ENCODE assay signal across 24 mouse cellular contexts in the genomic region with DNA sequence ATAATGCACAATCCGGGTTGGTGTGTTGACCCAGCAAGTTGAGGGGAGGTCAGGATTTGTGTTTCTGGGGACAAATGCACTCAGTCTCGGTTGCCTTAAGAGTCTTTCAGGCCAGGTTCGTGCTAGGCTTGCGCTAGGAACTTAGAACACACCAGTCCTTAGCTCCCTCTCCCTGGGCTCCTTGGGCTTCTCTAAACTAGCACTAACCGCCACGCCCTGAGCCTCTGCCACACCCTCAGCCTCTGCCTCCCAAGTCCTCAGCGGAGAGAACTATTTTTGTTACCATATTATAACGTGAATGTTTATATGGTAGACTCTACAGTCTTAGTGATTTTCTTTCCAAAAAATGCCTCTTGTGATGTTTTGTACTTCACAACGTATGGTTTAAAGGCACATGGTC. TPM values are rescaled to one million over a fixed set of nuclear protein-coding genes. Genes with fewer than 3 reads are reported as not detected.
DNase-seq lines count a peak whose midpoint lies in the region; ATAC-seq and TF ChIP-seq lines count a peak whose summit lies in the region.
"Had no signal": no experiment of that assay in that cellular context is flagged by ENCODE, and none has a peak within 500 bp of the region (broad histone marks: within the 10 kb centered on the region; RNA-seq: fewer than 3 reads in every experiment).

No protein-coding gene starts in this region.

- TF ChIP-seq CTCF in liver, postnatal 0 days (IDR thresholded peaks at IDR 0.05; ENCODE audit: low read depth): no peak
- TF ChIP-seq CTCF in MEL (IDR thresholded peaks at IDR 0.05 in 2 of 3, conservative IDR thresholded peaks at IDR 0.05 in 1 of 3; ENCODE audit: control insufficient read depth in 1 of 3, insufficient read depth in 1 of 3, low read depth in 2 of 3, low read length in 3 of 3, poor library complexity in 1 of 3, severe bottlenecking in 1 of 3): no peak
- TF ChIP-seq CTCF in liver, embryonic 14.5 days (IDR thresholded peaks at IDR 0.05; ENCODE audit: low read depth): no peak

- no peaks in the 10 kb centered on the region; the same call in 1 of the 2 replicates for H3K4me1 ChIP-seq in liver, postnatal 0 days (ENCODE audit: insufficient read depth)
- 0 out of 4 replicates have a peak, but pooled peaks cover 0 to 12% of the 10 kb centered on the region in 2 experiments for H3K4me1 ChIP-seq in MEL (ENCODE audit: control insufficient read depth in 1 of 2, insufficient read depth in 2 of 2, low read length in 2 of 2)
- H3K4me1 ChIP-seq in liver, embryonic 14.5 days (replicated peaks; ENCODE audit: control insufficient read depth in 2 of 2, insufficient read depth in 2 of 2, low read length in 1 of 2): peaks cover 4 to 5% of the 10 kb centered on the region in 2 experiments; a peak in 3 of 4 replicates
- H3K4me1 ChIP-seq in hindbrain, embryonic 14.5 days (replicated peaks; ENCODE audit: control insufficient read depth, insufficient read depth, low read length): no peaks in the 10 kb centered on the region
- H3K4me1 ChIP-seq: embryonic facial prominence, embryonic 15.5 days; hindbrain, embryonic 10.5 days; hindbrain, embryonic 15.5 days had no signal

- no peak for TF ChIP-seq RAD21 in MEL (IDR thresholded peaks at IDR 0.05; ENCODE audit: low read depth, low read length)

- DNase-seq in liver (peak; percentile 61), MEL (ENCODE audit: low read depth, low spot score) (peak; percentile 36)
- DNase-seq in liver, postnatal 0 days: no peak
- DNase-seq in c-Kit-positive CD71-positive TER-119-negative erythroid progenitor cells, embryonic 14.5 days (ENCODE audit: low read depth): peak; percentile 37
- DNase-seq in liver, embryonic 14.5 days (ENCODE audit: low read depth in 3 of 3, low spot score in 3 of 3): no peak
- DNase-seq in hindbrain, embryonic 14.5 days (ENCODE audit: low spot score): no peak
- DNase-seq in heart, postnatal 10 days: no peak
- no peak for DNase-seq in spleen, postnatal 36 days (ENCODE audit: low spot score in 2 of 2)
- DNase-seq: adrenal gland, postnatal 10 days; cerebellum, adult 8-10 months; cerebellum, postnatal 14 days; embryo, embryonic 11 days; forebrain, postnatal 0 days; gastrocnemius, postnatal 14 days; heart, adult 2 months had no signal

- no peak overlapping the region for H3K9ac ChIP-seq in liver, postnatal 0 days (replicated peaks)
- H3K9ac ChIP-seq in MEL (ENCODE audit: control insufficient read depth, low read depth, low read length, poor library complexity, severe bottlenecking): no peak overlapping the region
- H3K9ac ChIP-seq in liver, embryonic 14.5 days (replicated peaks): no peak overlapping the region
- no peak overlapping the region for H3K9ac ChIP-seq in hindbrain, embryonic 14.5 days
- H3K9ac ChIP-seq: embryonic facial prominence, embryonic 15.5 days; forebrain, embryonic 13.5 days; forebrain, postnatal 0 days; heart, embryonic 15.5 days; hindbrain, embryonic 15.5 days had no signal

- no peak for ATAC-seq in liver, postnatal 0 days
- ATAC-seq in liver, embryonic 14.5 days (ENCODE audit: insufficient read depth): 0 out of 2 replicates have a peak, but pooled peaks have one; percentile 42
- no peak for ATAC-seq in hindbrain, embryonic 14.5 days (ENCODE audit: low FRiP score)
- ATAC-seq: forebrain, embryonic 13.5 days; forebrain, postnatal 0 days; Patski had no signal

- no peak for TF ChIP-seq POLR2A in MEL (IDR thresholded peaks at IDR 0.05; ENCODE audit: control insufficient read depth in 1 of 2, insufficient read depth in 1 of 2, low read depth in 1 of 2, low read length in 2 of 2, poor library complexity in 1 of 2)

- peaks cover 40% of the 10 kb centered on the region for H3K36me3 ChIP-seq in liver, postnatal 0 days (replicated peaks; ENCODE audit: insufficient read depth, low read length)
- H3K36me3 ChIP-seq in MEL (ENCODE audit: control insufficient read depth in 1 of 2, insufficient read depth in 2 of 2, low read length in 2 of 2): no peaks in the 10 kb centered on the region; a peak in 3 of 4 replicates
- H3K36me3 ChIP-seq in liver, embryonic 14.5 days (replicated peaks; ENCODE audit: control insufficient read depth, insufficient read depth, low read depth): peaks cover 6% of the 10 kb centered on the region
- peaks cover 50% of the 10 kb centered on the region for H3K36me3 ChIP-seq in hindbrain, embryonic 14.5 days (replicated peaks; ENCODE audit: control insufficient read depth, insufficient read depth)

- no peak overlapping the region for H3K4me3 ChIP-seq in liver, postnatal 0 days (ENCODE audit: low read depth, low read length)
- no peak overlapping the region for H3K4me3 ChIP-seq in MEL (ENCODE audit: control insufficient read depth in 1 of 2, insufficient read depth in 1 of 2, low read depth in 2 of 2, low read length in 2 of 2)
- no peak overlapping the region for H3K4me3 ChIP-seq in liver, embryonic 14.5 days (ENCODE audit: insufficient read depth in 1 of 2, low read depth in 2 of 2, low read length in 2 of 2)
- no peak overlapping the region for H3K4me3 ChIP-seq in hindbrain, embryonic 14.5 days (replicated peaks; ENCODE audit: low read length)
- H3K4me3 ChIP-seq: embryonic facial prominence, embryonic 15.5 days; erythroblast, embryonic 14.5 days; forebrain, embryonic 13.5 days; heart, adult 2 months; heart, embryonic 15.5 days; hindbrain, embryonic 10.5 days; hindbrain, embryonic 15.5 days had no signal

- no peak overlapping the region for H3K27ac ChIP-seq in liver, postnatal 0 days (ENCODE audit: low read depth)
- H3K27ac ChIP-seq in MEL (ENCODE audit: control insufficient read depth, low read depth, low read length): no peak overlapping the region
- no peak overlapping the region for H3K27ac ChIP-seq in liver, embryonic 14.5 days
- H3K27ac ChIP-seq in hindbrain, embryonic 14.5 days: no peak overlapping the region
- H3K27ac ChIP-seq: embryonic facial prominence, embryonic 15.5 days; forebrain, embryonic 13.5 days; heart, adult 2 months; heart, embryonic 15.5 days; hindbrain, embryonic 10.5 days; hindbrain, embryonic 15.5 days had no signal

- no peaks in the 10 kb centered on the region for H3K79me2 ChIP-seq in MEL (ENCODE audit: control insufficient read depth, insufficient read depth, low read length, poor library complexity)

- no peak for TF ChIP-seq EP300 in liver, postnatal 0 days (IDR thresholded peaks at IDR 0.05; ENCODE audit: low read depth)
- no peak for TF ChIP-seq EP300 in MEL (IDR thresholded peaks at IDR 0.05; ENCODE audit: low read depth in 1 of 2, low read length in 2 of 2)
- no peak for TF ChIP-seq EP300 in liver, embryonic 14.5 days (IDR thresholded peaks at IDR 0.05; ENCODE audit: low read depth)

- 73% methylated on average over 9 of the region's 9 CpGs for WGBS in liver, postnatal 0 days (ENCODE audit: insufficient replicate concordance)
- 47% methylated on average over 9 of the region's 9 CpGs for WGBS in liver, embryonic 14.5 days (ENCODE audit: insufficient replicate concordance)
- 90% methylated on average over 9 of the region's 9 CpGs for WGBS in hindbrain, embryonic 14.5 days

- no peak overlapping the region for H3K4me2 ChIP-seq in liver, postnatal 0 days (ENCODE audit: low read depth, low read length)
- H3K4me2 ChIP-seq in liver, embryonic 14.5 days (ENCODE audit: low read depth): no peak overlapping the region
- H3K4me2 ChIP-seq in hindbrain, embryonic 14.5 days (replicated peaks): no peak overlapping the region
- H3K4me2 ChIP-seq: embryonic facial prominence, embryonic 15.5 days; forebrain, embryonic 13.5 days; heart, embryonic 11.5 days; heart, embryonic 15.5 days; hindbrain, embryonic 15.5 days had no signal

- no peaks in the 10 kb centered on the region for H3K27me3 ChIP-seq in liver, postnatal 0 days (ENCODE audit: insufficient read depth, low read length)
- H3K27me3 ChIP-seq in MEL (ENCODE audit: control insufficient read depth in 1 of 2, insufficient read depth in 2 of 2, low read length in 2 of 2): no peaks in the 10 kb centered on the region
- H3K27me3 ChIP-seq in liver, embryonic 14.5 days (ENCODE audit: control insufficient read depth, insufficient read depth, low read length): no peaks in the 10 kb centered on the region
- no peaks in the 10 kb centered on the region for H3K27me3 ChIP-seq in hindbrain, embryonic 14.5 days (ENCODE audit: control insufficient read depth, insufficient read depth, low read length)
- H3K27me3 ChIP-seq: embryonic facial prominence, embryonic 15.5 days; forebrain, embryonic 13.5 days; heart, embryonic 15.5 days; hindbrain, embryonic 15.5 days; Patski had no signal

- no peaks in the 10 kb centered on the region for H3K9me3 ChIP-seq in liver, postnatal 0 days (ENCODE audit: low read length)
- H3K9me3 ChIP-seq in MEL (replicated peaks; ENCODE audit: insufficient read depth, low read length): no peaks in the 10 kb centered on the region
- no peaks in the 10 kb centered on the region for H3K9me3 ChIP-seq in liver, embryonic 14.5 days (ENCODE audit: control insufficient read depth, low read length)
- H3K9me3 ChIP-seq in hindbrain, embryonic 14.5 days (ENCODE audit: control insufficient read depth, low read length): no peaks in the 10 kb centered on the region
- H3K9me3 ChIP-seq: embryonic facial prominence, embryonic 15.5 days; forebrain, embryonic 13.5 days; heart, embryonic 15.5 days; hindbrain, embryonic 10.5 days; hindbrain, embryonic 15.5 days had no signal

- intact Hi-C loops in heart, postnatal 10 days (cut with DNase I): loop anchor here (10.0 kb wide), 1 partner anchor 523 kb away; no protein-coding TSS in a partner anchor

TF ChIP-seq in MEL, 35 proteins besides CTCF, POLR2A, EP300 and RAD21 (continues in another document):
- no peak for TF ChIP-seq USF2 (IDR thresholded peaks at IDR 0.05; ENCODE audit: borderline replicate concordance in 1 of 2, insufficient read depth in 1 of 2, low read depth in 1 of 2, low read length in 2 of 2)

RNA-seq across cellular contexts. Expression of gene Golph3, which starts 49.9 kb away (rescaled TPM):
- polyA plus RNA-seq in liver, postnatal 0 days (2015; fragmentation: Nextera tagmentation; extraction: Ambion mirVana): 35.8 and 37.2 TPM in 2 replicates
- total RNA-seq in MEL (2012; rRNA removed): 99.2 and 113 TPM in 2 replicates
- 100 to 1,000 TPM in 1 of 2 experiments, 10 to 100 TPM in 1; 81.1 to 149 TPM for polyA plus RNA-seq in MEL (2012; ENCODE audit: insufficient read depth in 1 of 2, insufficient read length in 2 of 2, low read depth in 1 of 2, low replicate concordance in 2 of 2, missing spikeins in 1 of 2)
- 33.8 and 35.2 TPM in 2 replicates for polyA plus RNA-seq in liver, embryonic 14.5 days (2012; rRNA removed)
- polyA plus RNA-seq in liver, embryonic 14.5 days (2014; fragmentation: Nextera tagmentation; extraction: Ambion mirVana): 58.4 and 60.9 TPM in 2 replicates
- 96.9 and 112 TPM in 2 replicates for polyA plus RNA-seq in hindbrain, embryonic 14.5 days (2014; fragmentation: Nextera tagmentation; extraction: Ambion mirVana)
- total RNA-seq in heart, postnatal 10 days (2021): 10 to 100 TPM; 87.3 to 98.4 TPM

RNA-seq across cellular contexts. Expression of gene 1810049J17Rik, which starts 50.4 kb away (rescaled TPM):
- polyA plus RNA-seq in liver, postnatal 0 days (2015; fragmentation: Nextera tagmentation; extraction: Ambion mirVana): 0.79 and 1.1 TPM in 2 replicates
- 17.9 and 23.9 TPM in 2 replicates for total RNA-seq in MEL (2012; rRNA removed)
- not detected for polyA plus RNA-seq in MEL (2012; ENCODE audit: insufficient read depth in 1 of 2, insufficient read length in 2 of 2, low read depth in 1 of 2, low replicate concordance in 2 of 2, missing spikeins in 1 of 2)
- not detected in 2 replicates for polyA plus RNA-seq in liver, embryonic 14.5 days (2012; rRNA removed)
- polyA plus RNA-seq in liver, embryonic 14.5 days (2014; fragmentation: Nextera tagmentation; extraction: Ambion mirVana): 2.3 and 3.1 TPM in 2 replicates
- 1.8 and 2.0 TPM in 2 replicates for polyA plus RNA-seq in hindbrain, embryonic 14.5 days (2014; fragmentation: Nextera tagmentation; extraction: Ambion mirVana)
- under 1 TPM in 1 of 2 experiments, not detected in 1; 0.65 TPM for total RNA-seq in heart, postnatal 10 days (2021)
- total RNA-seq: forebrain, postnatal 0 days; gastrocnemius, postnatal 14 days; heart, adult 2 months had no signal
- polyA plus RNA-seq: embryonic facial prominence, embryonic 11.5 days; erythroblast, embryonic 14.5 days; forebrain, embryonic 13.5 days; heart, adult 2 months; heart, embryonic 11.5 days; heart, embryonic 15.5 days had no signal

Comparison
In these comparisons a context has a peak if more than half of its experiments do, and no peak if none do; other contexts are left out.
1. DNase-seq: peak in liver (single experiment), MEL (single experiment) and c-Kit-positive CD71-positive TER-119-negative erythroid progenitor cells, embryonic 14.5 days (single experiment); none in liver, postnatal 0 days (single experiment), liver, embryonic 14.5 days (0 of 3), hindbrain, embryonic 14.5 days (single experiment), heart, postnatal 10 days (0 of 2) and spleen, postnatal 36 days (0 of 2).